Mouse (Mus musculus): Measurements from ENCODE around the gene Cry1. TPM values are rescaled to one million over a fixed set of nuclear protein-coding genes. Genes with fewer than 3 reads are reported as not detected.

Cry1 gene
- polyA plus RNA-seq, 1 experiment = 8.3 TPM

DNA sequence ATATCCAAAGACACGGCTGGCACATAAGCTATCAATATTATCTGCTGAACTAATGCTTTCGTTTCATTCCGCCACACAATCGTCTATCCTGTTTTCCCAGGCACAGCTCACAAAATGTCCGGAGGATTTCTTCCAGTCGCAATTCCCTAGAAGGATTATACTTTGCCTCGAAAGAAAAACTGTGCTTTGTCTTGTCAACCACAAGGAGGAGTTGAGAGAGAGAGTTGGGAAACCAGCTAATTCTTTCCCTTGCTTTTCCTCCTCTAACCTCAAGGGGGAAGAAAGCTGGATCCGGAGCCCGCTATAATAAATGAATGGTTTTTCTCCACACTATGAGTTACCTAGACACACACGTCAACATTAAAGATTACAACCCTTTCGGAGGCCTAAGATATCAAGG, 1.2 kb downstream of the Cry1 start:
- TF ChIP-seq CTCF (IDR thresholded peaks at IDR 0.05; ENCODE audit: control insufficient read depth, insufficient read depth, low read length) = no peak
- no peak for TF ChIP-seq POLR2A (IDR thresholded peaks at IDR 0.05; ENCODE audit: borderline replicate concordance, control insufficient read depth, low read depth, low read length)
- Histone ChIP-seq H3K4me3 (replicated peaks; ENCODE audit: control insufficient read depth, low read depth, low read length) (no peak overlapping the region), H3K4me1 (ENCODE audit: control insufficient read depth, insufficient read depth, low read length) (no peaks in the 10 kb centered on the region; the same call in 1 of the 2 replicates), H3K27ac (ENCODE audit: control insufficient read depth, insufficient read depth, low read depth, low read length, poor library complexity) (no peak overlapping the region)
- 3% methylated on average over 11 of the region's 11 CpGs for WGBS

DNA sequence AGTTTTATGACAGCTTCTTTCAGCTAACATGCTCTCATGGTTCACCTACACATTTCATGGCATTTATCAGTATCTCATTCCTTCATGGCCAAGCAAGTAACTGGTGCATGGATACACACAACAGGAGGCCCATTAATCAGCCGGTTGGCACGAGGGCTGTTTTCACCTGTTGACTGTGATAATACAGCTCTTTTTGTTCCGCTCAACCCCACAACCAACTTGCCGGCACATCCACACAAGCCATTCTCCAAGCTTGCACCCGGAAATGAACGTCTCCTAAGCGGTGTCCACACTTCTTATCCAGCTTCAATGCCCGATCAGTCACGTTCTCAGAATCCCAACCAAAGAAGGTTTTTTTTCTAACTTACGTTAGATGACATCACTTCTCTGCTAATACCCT, 2.1 kb downstream of the Cry1 start:
- 89% methylated on average over 10 of the region's 10 CpGs for WGBS
- TF ChIP-seq CTCF (IDR thresholded peaks at IDR 0.05; ENCODE audit: control insufficient read depth, insufficient read depth, low read length) (no peak), POLR2A (IDR thresholded peaks at IDR 0.05; ENCODE audit: borderline replicate concordance, control insufficient read depth, low read depth, low read length) (no peak)
- no peak overlapping the region for H3K4me3 ChIP-seq (replicated peaks; ENCODE audit: control insufficient read depth, low read depth, low read length)

DNA sequence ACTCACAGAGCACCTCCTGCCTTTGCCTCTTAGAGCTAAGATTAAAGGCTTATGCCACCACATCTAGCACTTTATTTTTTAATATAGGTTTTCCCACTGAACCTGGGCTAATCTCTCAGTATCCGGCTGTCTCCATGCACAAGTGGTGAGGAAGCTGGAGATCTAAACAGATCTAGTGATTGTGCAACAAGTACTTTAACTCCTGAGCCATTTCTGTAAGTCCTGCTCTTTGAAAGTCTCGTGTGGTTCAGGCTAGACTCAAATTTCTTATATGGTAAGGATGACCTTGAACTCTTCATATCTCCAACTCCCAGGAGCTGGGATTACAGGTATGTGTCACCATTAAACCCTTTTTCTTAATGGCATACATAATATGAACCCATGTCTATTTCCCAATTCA, 8.2 kb downstream of the Cry1 start:
- Histone ChIP-seq H3K4me1 (ENCODE audit: control insufficient read depth, insufficient read depth, low read length) (no peaks in the 10 kb centered on the region; the same call in 1 of the 2 replicates), H3K4me3 (replicated peaks; ENCODE audit: control insufficient read depth, low read depth, low read length) (no peak overlapping the region), H3K27ac (ENCODE audit: control insufficient read depth, insufficient read depth, low read depth, low read length, poor library complexity) (no peak overlapping the region)
- no peak for TF ChIP-seq POLR2A (IDR thresholded peaks at IDR 0.05; ENCODE audit: borderline replicate concordance, control insufficient read depth, low read depth, low read length)
- TF ChIP-seq CTCF (IDR thresholded peaks at IDR 0.05; ENCODE audit: control insufficient read depth, insufficient read depth, low read length) = no peak
- 49% methylated on average over 2 of the region's 2 CpGs for whole genome bisulfite sequencing

More for the DNA sequence above, 2.1 kb downstream of the Cry1 start:
- H3K4me1 ChIP-seq (ENCODE audit: control insufficient read depth, insufficient read depth, low read length) = no peaks in the 10 kb centered on the region; the same call in 1 of the 2 replicates
- H3K27ac ChIP-seq (ENCODE audit: control insufficient read depth, insufficient read depth, low read depth, low read length, poor library complexity) = no peak overlapping the region

DNA sequence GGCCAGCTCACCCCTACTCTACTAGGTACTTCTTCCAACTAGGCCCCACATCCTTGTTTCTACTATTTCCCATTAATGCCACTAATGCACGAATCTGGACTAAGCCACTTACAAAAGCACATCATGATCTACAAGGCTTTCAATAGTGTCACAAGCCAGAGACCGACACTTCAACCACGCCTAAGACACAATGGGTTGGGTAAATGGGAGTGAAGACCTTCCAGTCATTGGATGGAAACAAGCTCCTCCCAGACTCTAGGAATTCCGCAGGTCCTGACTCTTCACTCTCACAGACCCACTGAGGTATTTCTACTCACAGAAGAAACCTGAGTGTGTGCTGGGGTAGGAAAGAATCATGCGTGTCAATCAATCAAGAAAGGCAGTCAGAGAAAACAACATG, 19.6 kb downstream of the Cry1 start:
- TF ChIP-seq POLR2A (IDR thresholded peaks at IDR 0.05; ENCODE audit: borderline replicate concordance, control insufficient read depth, low read depth, low read length) (no peak), CTCF (IDR thresholded peaks at IDR 0.05; ENCODE audit: control insufficient read depth, insufficient read depth, low read length) (no peak)
- Histone ChIP-seq H3K4me3 (replicated peaks; ENCODE audit: control insufficient read depth, low read depth, low read length) (no peak overlapping the region), H3K27ac (ENCODE audit: control insufficient read depth, insufficient read depth, low read depth, low read length, poor library complexity) (no peak overlapping the region), H3K4me1 (ENCODE audit: control insufficient read depth, insufficient read depth, low read length) (no peaks in the 10 kb centered on the region; the same call in 1 of the 2 replicates)
- WGBS = 87% methylated on average over 5 of the region's 5 CpGs

DNA sequence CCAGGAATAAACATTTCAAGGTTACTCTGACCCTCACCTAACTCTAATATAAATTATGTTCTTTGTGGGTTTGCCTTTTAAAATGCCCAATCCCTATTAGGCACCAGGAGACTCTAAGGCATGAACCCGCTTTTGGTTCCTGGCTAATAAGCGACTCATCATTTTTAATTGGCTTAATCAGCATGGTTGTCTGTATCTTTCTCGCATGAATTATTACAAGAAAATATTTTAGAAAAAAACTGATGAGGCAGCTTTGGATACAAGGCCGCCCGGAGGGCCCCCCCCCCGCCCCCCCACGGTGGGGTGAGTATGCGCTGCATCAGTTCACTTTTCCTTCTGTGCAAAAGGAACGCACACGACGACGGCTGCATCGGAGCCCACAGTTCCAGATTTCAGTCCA, 20.1 kb downstream of the Cry1 start:
- Histone ChIP-seq H3K4me3 (replicated peaks; ENCODE audit: control insufficient read depth, low read depth, low read length) (no peak overlapping the region), H3K27ac (ENCODE audit: control insufficient read depth, insufficient read depth, low read depth, low read length, poor library complexity) (no peak overlapping the region), H3K4me1 (ENCODE audit: control insufficient read depth, insufficient read depth, low read length) (no peaks in the 10 kb centered on the region; the same call in 1 of the 2 replicates)
- TF ChIP-seq POLR2A (IDR thresholded peaks at IDR 0.05; ENCODE audit: borderline replicate concordance, control insufficient read depth, low read depth, low read length) (no peak), CTCF (IDR thresholded peaks at IDR 0.05; ENCODE audit: control insufficient read depth, insufficient read depth, low read length) (no peak)
- WGBS = 89% methylated on average over 13 of the region's 13 CpGs

DNA sequence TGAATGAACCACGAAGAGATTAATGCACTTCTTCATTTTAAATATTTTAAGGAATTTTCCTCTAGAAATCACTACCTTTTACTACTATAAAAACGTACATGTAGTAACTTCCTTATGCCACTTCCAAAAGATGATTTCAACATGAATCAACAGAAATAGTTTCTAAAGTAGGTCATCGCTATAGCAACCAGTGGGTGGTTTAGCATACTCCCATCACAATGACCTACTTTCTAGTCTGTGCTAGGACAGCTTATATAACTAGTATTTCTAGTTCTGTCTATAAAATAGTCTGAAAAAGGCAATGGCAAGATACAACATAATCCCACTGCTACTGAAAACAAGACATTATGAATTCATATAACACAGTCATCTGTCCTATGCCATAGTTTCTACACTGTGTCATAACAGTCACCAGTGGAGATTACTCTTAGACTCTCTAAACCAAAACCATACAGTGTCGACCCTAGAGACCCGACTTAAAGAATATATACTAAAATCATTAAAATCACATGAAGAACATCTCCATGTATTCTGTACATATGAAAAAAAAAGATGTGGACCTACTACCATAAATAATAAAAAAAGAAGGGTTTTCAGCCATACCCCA, 23.0 kb downstream of the Cry1 start:
- Histone ChIP-seq H3K27ac (ENCODE audit: control insufficient read depth, insufficient read depth, low read depth, low read length, poor library complexity) (no peak overlapping the region), H3K4me1 (ENCODE audit: control insufficient read depth, insufficient read depth, low read length) (no peaks in the 10 kb centered on the region), H3K4me3 (replicated peaks; ENCODE audit: control insufficient read depth, low read depth, low read length) (no peak overlapping the region)
- no peak for TF ChIP-seq CTCF (IDR thresholded peaks at IDR 0.05; ENCODE audit: control insufficient read depth, insufficient read depth, low read length)
- 57% methylated on average over 5 of the region's 5 CpGs for WGBS

DNA sequence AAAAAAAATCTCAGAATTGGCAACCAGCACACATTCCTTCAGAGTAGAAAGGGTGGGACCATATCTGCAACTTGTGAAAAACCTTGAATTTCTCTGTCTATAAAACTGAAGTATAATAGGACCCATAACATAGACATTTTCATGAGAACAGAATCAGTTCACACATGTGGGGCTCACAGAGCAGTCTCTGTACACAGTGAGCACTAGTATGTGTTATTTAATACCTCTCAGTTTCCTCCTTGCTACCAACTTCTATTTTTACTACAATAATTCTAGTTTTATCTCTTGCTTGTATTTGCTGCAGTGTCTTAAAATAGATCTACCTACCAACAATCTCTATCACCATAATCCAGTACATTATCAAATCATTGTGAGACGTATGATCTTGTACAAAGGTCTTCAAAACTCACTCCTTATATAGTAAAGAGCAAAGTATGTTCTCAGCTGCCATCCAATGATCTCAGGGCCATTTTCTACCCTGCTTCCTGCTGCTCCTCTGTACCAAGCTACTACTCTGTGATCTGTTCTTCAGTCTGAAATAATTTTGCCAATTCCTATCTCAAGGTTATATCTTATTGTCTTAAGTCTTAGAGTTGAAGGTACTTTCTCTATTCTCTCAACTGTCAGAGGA, 24.8 kb downstream of the Cry1 start:
- WGBS = 67% methylated on average over 1 of the region's 1 CpGs
- Histone ChIP-seq H3K4me3 (replicated peaks; ENCODE audit: control insufficient read depth, low read depth, low read length) (no peak overlapping the region), H3K4me1 (ENCODE audit: control insufficient read depth, insufficient read depth, low read length) (no peaks in the 10 kb centered on the region), H3K27ac (ENCODE audit: control insufficient read depth, insufficient read depth, low read depth, low read length, poor library complexity) (no peak overlapping the region)
- TF ChIP-seq POLR2A (IDR thresholded peaks at IDR 0.05; ENCODE audit: borderline replicate concordance, control insufficient read depth, low read depth, low read length) (no peak), CTCF (IDR thresholded peaks at IDR 0.05; ENCODE audit: control insufficient read depth, insufficient read depth, low read length) (no peak)

DNA sequence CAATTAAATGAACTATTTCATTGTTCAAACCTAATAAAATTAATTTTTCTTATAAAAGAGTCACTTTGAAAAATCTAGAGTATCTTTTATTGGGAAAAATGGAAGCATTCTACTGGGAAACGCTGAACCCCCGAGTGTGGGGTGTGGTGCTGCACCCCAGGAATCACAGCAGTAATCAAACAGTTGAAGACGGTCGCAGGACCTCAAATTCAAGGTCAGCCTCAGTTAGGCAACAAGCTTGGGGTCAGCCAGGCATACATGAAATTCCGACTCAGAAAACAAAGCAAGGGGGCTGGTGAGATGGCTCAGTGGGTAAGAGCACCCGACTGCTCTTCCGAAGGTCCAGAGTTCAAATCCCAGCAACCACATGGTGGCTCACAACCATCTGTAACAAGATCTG, 27.4 kb downstream of the Cry1 start:
- Histone ChIP-seq H3K4me1 (ENCODE audit: control insufficient read depth, insufficient read depth, low read length) (no peaks in the 10 kb centered on the region), H3K27ac (ENCODE audit: control insufficient read depth, insufficient read depth, low read depth, low read length, poor library complexity) (no peak overlapping the region), H3K4me3 (replicated peaks; ENCODE audit: control insufficient read depth, low read depth, low read length) (no peak overlapping the region)
- no peak for TF ChIP-seq POLR2A (IDR thresholded peaks at IDR 0.05; ENCODE audit: borderline replicate concordance, control insufficient read depth, low read depth, low read length)
- no peak for TF ChIP-seq CTCF (IDR thresholded peaks at IDR 0.05; ENCODE audit: control insufficient read depth, insufficient read depth, low read length)
- WGBS = 83% methylated on average over 7 of the region's 7 CpGs

Data from bone marrow, adult 2 months (tissue).